Mouse (Mus musculus): ENCODE data around the gene Gm853. TPM values are rescaled to one million over a fixed set of nuclear protein-coding genes. Genes with fewer than 3 reads are reported as not detected.
"Not testable (repeated sequence)": the region's sequence is repeated elsewhere in the genome, so short reads cannot be mapped to it uniquely, and the experiment has no call there.

Gene Gm853
- total and polyA plus RNA-seq, 2 experiments from 2014 or later, result not detected

- H3K9ac ChIP-seq (replicated peaks; ENCODE audit: low read depth, low read length), result no peak overlapping the region
- H3K4me2 ChIP-seq (ENCODE audit: low read depth, low read length), result no peak overlapping the region
- H3K4me3 ChIP-seq (ENCODE audit: low read depth, low read length), result no peak overlapping the region
- no peaks in the 10 kb centered on the region for H3K27me3 ChIP-seq (ENCODE audit: control insufficient read depth, insufficient read depth, low read length)
- no peak for TF ChIP-seq EP300 (IDR thresholded peaks at IDR 0.05; ENCODE audit: low read depth)
- no peak for TF ChIP-seq CTCF (IDR thresholded peaks at IDR 0.05; ENCODE audit: low read depth)
- WGBS, result 52% methylated on average over 3 of the region's 3 CpGs
- H3K36me3 ChIP-seq (replicated peaks; ENCODE audit: control insufficient read depth, insufficient read depth, low read length), result no peaks in the 10 kb centered on the region
- H3K27ac ChIP-seq (ENCODE audit: low read depth), result no peak overlapping the region
- DNase-seq (ENCODE audit: low spot score) (no peak), ATAC-seq (ENCODE audit: insufficient read depth, low read depth) (no peak)
- H3K9me3 ChIP-seq (replicated peaks; ENCODE audit: control insufficient read depth, low read length), result no peaks in the 10 kb centered on the region
- H3K4me1 ChIP-seq (ENCODE audit: control insufficient read depth, insufficient read depth), result no peaks in the 10 kb centered on the region
These were observed 29.6 kb upstream of the Gm853 start for GRCm38 (mm10) chr4:130251763-130252162.

- 34% methylated on average over 7 of the region's 7 CpGs for WGBS
- ATAC-seq (ENCODE audit: insufficient read depth, low read depth), result no peak
- no peak for TF ChIP-seq EP300 (IDR thresholded peaks at IDR 0.05; ENCODE audit: low read depth)
- TF ChIP-seq CTCF (IDR thresholded peaks at IDR 0.05; ENCODE audit: low read depth), result no peak
- H3K4me2 ChIP-seq (ENCODE audit: low read depth, low read length), result no peak overlapping the region
- H3K27ac ChIP-seq (ENCODE audit: low read depth), result no peak overlapping the region
- H3K36me3 ChIP-seq (replicated peaks; ENCODE audit: control insufficient read depth, insufficient read depth, low read length), result no peaks in the 10 kb centered on the region
- H3K9me3 ChIP-seq (replicated peaks; ENCODE audit: control insufficient read depth, low read length), result no peaks in the 10 kb centered on the region
- no peaks in the 10 kb centered on the region for H3K4me1 ChIP-seq (ENCODE audit: control insufficient read depth, insufficient read depth)
- H3K27me3 ChIP-seq (ENCODE audit: control insufficient read depth, insufficient read depth, low read length), result no peaks in the 10 kb centered on the region
- no peak overlapping the region for H3K4me3 ChIP-seq (ENCODE audit: low read depth, low read length)
- H3K9ac ChIP-seq (replicated peaks; ENCODE audit: low read depth, low read length), result no peak overlapping the region
- no peak for DNase-seq (ENCODE audit: low spot score)
These were observed 29.0 kb upstream of the Gm853 start for GRCm38 (mm10) chr4:130251172-130251705.

- TF ChIP-seq CTCF (IDR thresholded peaks at IDR 0.05; ENCODE audit: low read depth) (no peak), EP300 (IDR thresholded peaks at IDR 0.05; ENCODE audit: low read depth) (no peak)
- no peaks in the 10 kb centered on the region for H3K4me1 ChIP-seq (ENCODE audit: control insufficient read depth, insufficient read depth)
- H3K4me2 ChIP-seq (ENCODE audit: low read depth, low read length), result no peak overlapping the region
- no peak overlapping the region for H3K27ac ChIP-seq (ENCODE audit: low read depth)
- no peak overlapping the region for H3K4me3 ChIP-seq (ENCODE audit: low read depth, low read length)
- DNase-seq (ENCODE audit: low spot score) (no peak), ATAC-seq (ENCODE audit: insufficient read depth, low read depth) (no peak)
- WGBS, result 69% methylated on average over 3 of the region's 3 CpGs
- no peaks in the 10 kb centered on the region for H3K27me3 ChIP-seq (ENCODE audit: control insufficient read depth, insufficient read depth, low read length)
- no peak overlapping the region for H3K9ac ChIP-seq (replicated peaks; ENCODE audit: low read depth, low read length)
- H3K36me3 ChIP-seq (replicated peaks; ENCODE audit: control insufficient read depth, insufficient read depth, low read length), result no peaks in the 10 kb centered on the region
- no peaks in the 10 kb centered on the region for H3K9me3 ChIP-seq (replicated peaks; ENCODE audit: control insufficient read depth, low read length)
These were observed 26.4 kb upstream of the Gm853 start for GRCm38 (mm10) chr4:130248636-130249035.

DNA sequence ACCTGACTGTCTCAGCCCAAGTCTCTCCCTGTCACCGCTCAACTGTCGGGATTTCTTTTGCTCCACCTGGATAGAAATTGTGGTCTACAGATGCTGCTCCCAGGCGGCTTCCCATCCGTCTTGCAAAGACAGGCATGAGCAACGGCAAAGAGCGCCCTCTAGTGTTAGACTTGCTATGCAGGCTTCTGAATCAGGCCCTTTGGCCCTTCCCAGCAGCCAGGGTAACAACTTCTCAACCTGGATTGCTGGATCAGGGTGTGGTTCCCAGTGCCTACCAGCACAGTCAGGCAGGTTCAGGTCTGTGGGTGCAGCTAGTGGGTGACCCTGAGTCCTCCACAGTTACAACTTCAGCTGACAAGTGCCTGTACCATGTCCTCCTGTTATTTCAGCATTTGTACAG lies 23.9 kb upstream of the Gm853 start:
- 3% methylated on average over 6 of the region's 6 CpGs for WGBS
- no peak for ATAC-seq (ENCODE audit: insufficient read depth, low read depth)

GRCm38 (mm10) chr4:130244749-130245148 lies 22.5 kb upstream of the Gm853 start:
- no peaks in the 10 kb centered on the region for H3K27me3 ChIP-seq (ENCODE audit: control insufficient read depth, insufficient read depth, low read length)
- H3K27ac ChIP-seq (ENCODE audit: low read depth), result no peak overlapping the region
- no peaks in the 10 kb centered on the region for H3K9me3 ChIP-seq (replicated peaks; ENCODE audit: control insufficient read depth, low read length)
- no peaks in the 10 kb centered on the region for H3K4me1 ChIP-seq (ENCODE audit: control insufficient read depth, insufficient read depth)
- ATAC-seq (ENCODE audit: insufficient read depth, low read depth) (no peak), DNase-seq (ENCODE audit: low spot score) (no peak)
- no peak overlapping the region for H3K4me2 ChIP-seq (ENCODE audit: low read depth, low read length)
- no peak overlapping the region for H3K4me3 ChIP-seq (ENCODE audit: low read depth, low read length)
- H3K9ac ChIP-seq (replicated peaks; ENCODE audit: low read depth, low read length), result no peak overlapping the region
- no peaks in the 10 kb centered on the region for H3K36me3 ChIP-seq (replicated peaks; ENCODE audit: control insufficient read depth, insufficient read depth, low read length)
- no peak for TF ChIP-seq EP300 (IDR thresholded peaks at IDR 0.05; ENCODE audit: low read depth)
- TF ChIP-seq CTCF (IDR thresholded peaks at IDR 0.05; ENCODE audit: low read depth), result no peak
- WGBS, result 49% methylated on average over 8 of the region's 8 CpGs

More for the DNA sequence above, 23.9 kb upstream of the Gm853 start:
- Histone ChIP-seq H3K36me3 (replicated peaks; ENCODE audit: control insufficient read depth, insufficient read depth, low read length) (no peaks in the 10 kb centered on the region), H3K27me3 (ENCODE audit: control insufficient read depth, insufficient read depth, low read length) (no peaks in the 10 kb centered on the region), H3K4me2 (ENCODE audit: low read depth, low read length) (no peak overlapping the region), H3K9ac (replicated peaks; ENCODE audit: low read depth, low read length) (no peak overlapping the region), H3K9me3 (replicated peaks; ENCODE audit: control insufficient read depth, low read length) (no peaks in the 10 kb centered on the region), H3K4me3 (ENCODE audit: low read depth, low read length) (no peak overlapping the region), H3K4me1 (ENCODE audit: control insufficient read depth, insufficient read depth) (no peaks in the 10 kb centered on the region), H3K27ac (ENCODE audit: low read depth) (no peak overlapping the region)
- peak; percentile 89 for TF ChIP-seq CTCF (IDR thresholded peaks at IDR 0.05; ENCODE audit: low read depth)
- no peak for TF ChIP-seq EP300 (IDR thresholded peaks at IDR 0.05; ENCODE audit: low read depth)
- DNase-seq (ENCODE audit: low spot score), result peak; percentile 63

DNA sequence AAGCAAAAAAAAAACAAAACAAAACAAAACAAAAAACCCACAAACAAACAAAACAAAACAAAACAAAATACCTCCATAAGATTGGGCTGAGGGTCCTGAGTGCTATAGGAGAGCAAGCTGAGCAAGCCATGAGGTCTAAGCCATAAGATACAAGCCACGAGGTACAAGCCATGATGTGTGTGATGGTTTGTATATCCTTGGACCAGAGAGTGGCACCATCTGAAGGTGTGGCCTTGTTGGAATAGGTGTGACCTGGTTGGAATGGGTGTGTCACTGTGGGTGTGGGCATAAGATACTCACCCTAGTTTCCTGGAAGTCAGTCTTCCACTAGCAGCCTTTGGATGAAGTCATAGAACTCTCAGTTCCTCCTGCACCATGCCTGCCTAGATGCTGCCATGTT lies 21.4 kb upstream of the Gm853 start:
- not testable (repeated sequence) for H3K9me3 ChIP-seq (replicated peaks; ENCODE audit: control insufficient read depth, low read length); H3K27ac ChIP-seq (ENCODE audit: low read depth); H3K27me3 ChIP-seq (ENCODE audit: control insufficient read depth, insufficient read depth, low read length); ATAC-seq (ENCODE audit: insufficient read depth, low read depth); H3K36me3 ChIP-seq (replicated peaks; ENCODE audit: control insufficient read depth, insufficient read depth, low read length); H3K4me3 ChIP-seq (ENCODE audit: low read depth, low read length); H3K4me2 ChIP-seq (ENCODE audit: low read depth, low read length); H3K9ac ChIP-seq (replicated peaks; ENCODE audit: low read depth, low read length); DNase-seq (ENCODE audit: low spot score); H3K4me1 ChIP-seq (ENCODE audit: control insufficient read depth, insufficient read depth)
- WGBS, result 57% methylated on average over 1 of the region's 1 CpGs
